ENCODE assay signal across 10 mouse cellular contexts in the genomic region with DNA sequence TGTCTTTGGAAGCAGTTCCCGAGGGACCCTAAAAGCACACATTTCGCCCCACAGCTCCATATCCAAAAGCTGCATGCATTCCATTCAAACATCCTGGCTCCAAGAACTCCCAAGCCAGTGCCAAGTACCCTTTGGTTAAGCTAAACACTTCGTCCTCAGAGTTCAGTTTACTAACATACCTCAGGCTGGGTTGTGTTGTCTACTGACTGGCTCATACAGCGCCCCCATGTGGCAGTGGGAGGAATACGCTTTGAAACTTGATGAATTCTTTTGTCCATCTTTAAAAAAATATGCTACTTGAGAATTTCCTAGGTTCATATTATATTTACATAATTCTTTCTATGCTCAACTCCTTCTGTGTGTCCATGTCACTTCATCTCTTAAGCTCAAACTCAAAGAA. TPM values are rescaled to one million over a fixed set of nuclear protein-coding genes. Genes with fewer than 3 reads are reported as not detected.
DNase-seq lines count a peak whose midpoint lies in the region; ATAC-seq and TF ChIP-seq lines count a peak whose summit lies in the region.
"Had no signal": no experiment of that assay in that cellular context is flagged by ENCODE, and none has a peak within 500 bp of the region (broad histone marks: within the 10 kb centered on the region; RNA-seq: fewer than 3 reads in every experiment).

No protein-coding gene starts in this region.

- TF ChIP-seq CTCF in heart, adult 2 months (IDR thresholded peaks at IDR 0.05), result peak; percentile 49
- peak; percentile 62 for TF ChIP-seq CTCF in kidney, postnatal 0 days (IDR thresholded peaks at IDR 0.05; ENCODE audit: low read depth)

- no peak for DNase-seq in heart, adult 2 months
- no peak for DNase-seq in heart, postnatal 14 days
- peak; percentile 31 for DNase-seq in thymus, postnatal 4 days
- DNase-seq in thymus, postnatal 10 days (ENCODE audit: low spot score in 2 of 2), result no peak
- DNase-seq in kidney, postnatal 0 days (ENCODE audit: low spot score), result no peak
- peak; percentile 71 for DNase-seq in testis, postnatal 10 days (ENCODE audit: low spot score)
- DNase-seq in urinary bladder, adult 2 months (ENCODE audit: low spot score), result no peak
- DNase-seq: cerebellum, postnatal 25 days had no signal

- H3K4me2 ChIP-seq in kidney, postnatal 0 days (ENCODE audit: low read length), result no peak overlapping the region

- no peak for TF ChIP-seq POLR2A in heart, adult 2 months (IDR thresholded peaks at IDR 0.05; ENCODE audit: insufficient read depth, low read depth, low read length)

- H3K4me3 ChIP-seq in heart, adult 2 months, result no peak overlapping the region
- no peak overlapping the region for H3K4me3 ChIP-seq in kidney, postnatal 0 days (replicated peaks; ENCODE audit: low read depth, low read length)
- H3K4me3 ChIP-seq: megakaryocyte, embryonic 14.5 days had no signal

- intact Hi-C loops in heart, adult 2 months (cut with DNase I), result no loop called here
- intact Hi-C loops in heart, postnatal 14 days (cut with DNase I), result no loop called here

- H3K27me3 ChIP-seq in heart, adult 2 months (ENCODE audit: control insufficient read depth, insufficient read depth, low read length), result no peaks in the 10 kb centered on the region
- no peaks in the 10 kb centered on the region for H3K27me3 ChIP-seq in kidney, postnatal 0 days (ENCODE audit: insufficient read depth, low read length)

- no peaks in the 10 kb centered on the region for H3K36me3 ChIP-seq in heart, adult 2 months (ENCODE audit: control insufficient read depth, insufficient read depth, low read length)
- H3K36me3 ChIP-seq in kidney, postnatal 0 days (ENCODE audit: insufficient read depth, low read length), result no peaks in the 10 kb centered on the region

- H3K79me2 ChIP-seq in heart, adult 2 months (replicated peaks; ENCODE audit: control insufficient read depth, insufficient read depth, low read length), result no peaks in the 10 kb centered on the region

- peaks cover 2% of the 10 kb centered on the region; the same call in 1 of the 2 replicates for H3K9me3 ChIP-seq in kidney, postnatal 0 days (replicated peaks; ENCODE audit: low read length)

- 62% methylated on average over 5 of the region's 5 CpGs for WGBS in heart, adult 2 months
- 61% methylated on average over 5 of the region's 5 CpGs for WGBS in kidney, postnatal 0 days

- H3K9ac ChIP-seq in heart, adult 2 months (ENCODE audit: low read depth, low read length), result no peak overlapping the region
- H3K9ac ChIP-seq in kidney, postnatal 0 days (ENCODE audit: low read depth, low read length), result no peak overlapping the region

- no peak for ATAC-seq in kidney, postnatal 0 days (replicated peaks; ENCODE audit: low FRiP score, low read depth)
- no peak for ATAC-seq in megakaryocyte, adult 5-6 weeks (ENCODE audit: poor library complexity, severe bottlenecking)

- H3K4me1 ChIP-seq in heart, adult 2 months (ENCODE audit: control insufficient read depth, insufficient read depth, low read length), result no peaks in the 10 kb centered on the region
- H3K4me1 ChIP-seq in kidney, postnatal 0 days (replicated peaks; ENCODE audit: insufficient read depth, low read length), result no peaks in the 10 kb centered on the region

- no peak for TF ChIP-seq EP300 in heart, adult 2 months (IDR thresholded peaks at IDR 0.05; ENCODE audit: insufficient read depth, low read depth, low read length)

- no peak overlapping the region for H3K27ac ChIP-seq in heart, adult 2 months
- no peak overlapping the region for H3K27ac ChIP-seq in kidney, postnatal 0 days

RNA-seq across cellular contexts. Expression of a gene that starts 25.9 kb away (rescaled TPM):
- total RNA-seq in heart, adult 2 months (2021), result not detected
- not detected in 2 replicates for polyA plus RNA-seq in heart, adult 2 months (2012; rRNA removed)
- total RNA-seq in heart, postnatal 14 days (2021), result not detected
- polyA plus RNA-seq in kidney, postnatal 0 days (2015; fragmentation: Nextera tagmentation; extraction: Ambion mirVana), result 23.0 and 29.2 TPM in 2 replicates
- total RNA-seq in megakaryocyte, adult 5-6 weeks (2015), result 0.84 TPM in 1 of 2 replicates, not detected in the other
- not detected in 2 replicates for total RNA-seq in megakaryocyte, adult 5-6 weeks (2017)
- 27.4 and 41.2 TPM in 2 replicates for polyA plus RNA-seq in urinary bladder, adult 2 months (2012; rRNA removed)

RNA-seq across cellular contexts. Expression of a gene that starts 54.1 kb away (rescaled TPM):
- 1 to 10 TPM; 1.7 to 2.1 TPM for total RNA-seq in heart, adult 2 months (2021)
- polyA plus RNA-seq in heart, adult 2 months (2012; rRNA removed), result 4.8 and 5.2 TPM in 2 replicates
- 1 to 10 TPM; 1.6 to 2.2 TPM for total RNA-seq in heart, postnatal 14 days (2021)
- polyA plus RNA-seq in kidney, postnatal 0 days (2015; fragmentation: Nextera tagmentation; extraction: Ambion mirVana), result 3.5 and 4.1 TPM in 2 replicates
- total RNA-seq in megakaryocyte, adult 5-6 weeks (2015), result 2.3 and 3.1 TPM in 2 replicates
- 3.3 and 4.1 TPM in 2 replicates for total RNA-seq in megakaryocyte, adult 5-6 weeks (2017)
- polyA plus RNA-seq in urinary bladder, adult 2 months (2012; rRNA removed), result 58.3 and 71.6 TPM in 2 replicates

Comparison
In these comparisons a context has a peak if more than half of its experiments do, and no peak if none do; other contexts are left out.
1. DNase-seq: peak in thymus, postnatal 4 days (single experiment) and testis, postnatal 10 days (single experiment); none in heart, adult 2 months (0 of 2), heart, postnatal 14 days (0 of 2), thymus, postnatal 10 days (0 of 2), kidney, postnatal 0 days (single experiment) and urinary bladder, adult 2 months (single experiment).